Mouse (Mus musculus) frontal cortex, postnatal 25 days (tissue): ENCODE measurements around the gene Hes5.

ENCODE experiments used
- DNase-seq, 2 experiments: peaks; one replicate each; pipeline ENCODE4 v3.0.0; 2022; ENCODE audit warnings: low spot score in 2 of 2

Hes5 gene

DNA sequence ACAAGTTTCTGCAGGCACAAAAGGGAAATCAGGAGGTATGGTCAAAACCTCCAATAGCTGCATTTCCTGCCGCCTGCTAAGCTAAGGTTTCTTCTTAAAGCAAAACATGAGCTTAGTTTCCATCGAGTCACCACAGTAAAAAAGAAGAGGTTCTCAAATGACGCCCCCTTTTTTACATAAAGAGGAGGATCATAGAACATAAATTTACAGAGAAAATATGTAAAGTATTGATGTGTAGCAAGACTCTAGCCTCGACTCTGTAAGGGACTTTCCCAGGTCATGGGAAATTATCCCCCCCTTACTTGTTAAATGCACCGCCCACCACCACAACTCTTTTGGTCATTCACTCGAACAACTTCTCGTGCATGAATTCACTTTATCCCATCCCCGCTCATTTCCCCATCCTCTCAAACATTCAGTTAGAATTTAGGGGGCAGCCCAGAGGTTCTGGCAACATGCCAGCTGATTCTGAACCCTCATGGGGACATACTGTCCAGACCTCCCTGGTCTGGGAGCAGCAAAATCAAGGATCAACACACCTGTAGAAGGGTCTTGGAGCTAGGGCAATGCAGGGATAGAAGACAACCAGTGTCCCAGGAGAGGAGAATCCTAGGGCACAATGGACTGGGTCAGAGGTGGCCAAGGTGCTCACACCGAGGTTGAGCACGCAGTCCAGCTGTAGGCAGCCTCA, 17.9 kb upstream of the Hes5 start:
- DNase-seq = no peak

- DNase-seq = no peak
Observed at GRCm38 (mm10) chr4:154943323-154944039, 17.2 kb upstream of the Hes5 start.

- DNase-seq = peak in 1 of 2 experiments; percentile 60
Observed at GRCm38 (mm10) chr4:154944121-154944590, 16.6 kb upstream of the Hes5 start.

GRCm38 (mm10) chr4:154946319-154946718, 14.4 kb upstream of the Hes5 start:
- peak in 1 of 2 experiments; percentile 56 for DNase-seq

GRCm38 (mm10) chr4:154948066-154948939, 12.4 kb upstream of the Hes5 start:
- DNase-seq = no peak

DNA sequence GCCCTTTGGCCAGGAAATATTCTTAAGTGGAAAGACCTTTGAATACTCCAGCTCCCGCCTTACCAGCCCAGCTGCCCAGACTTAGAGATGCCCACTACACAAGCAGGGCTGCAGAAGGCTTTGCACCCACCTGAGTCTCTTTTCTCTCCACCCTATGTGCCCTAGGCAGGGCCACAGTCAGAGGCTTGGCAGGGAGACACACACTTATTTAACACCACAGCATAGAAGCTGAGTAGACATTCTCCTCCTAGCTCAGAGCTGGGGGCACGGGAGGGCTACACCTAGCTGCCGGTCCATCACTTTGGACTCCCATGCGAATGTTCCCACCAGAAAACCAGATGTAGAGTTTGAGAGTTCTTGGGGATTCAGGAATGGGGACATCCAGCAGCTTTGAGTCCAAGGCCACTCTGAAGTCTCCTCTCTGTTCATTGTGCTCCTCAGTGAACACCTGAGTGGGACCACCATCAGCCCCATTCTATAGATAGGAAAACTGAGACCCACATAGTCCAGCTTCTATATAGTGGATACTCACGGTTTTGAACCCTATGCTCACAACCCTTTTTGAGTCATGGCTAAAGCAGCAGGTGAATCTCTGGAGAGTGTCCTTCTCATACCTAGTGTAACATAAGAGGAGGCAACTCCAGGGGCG, 11.7 kb upstream of the Hes5 start:
- DNase-seq = no peak

DNA sequence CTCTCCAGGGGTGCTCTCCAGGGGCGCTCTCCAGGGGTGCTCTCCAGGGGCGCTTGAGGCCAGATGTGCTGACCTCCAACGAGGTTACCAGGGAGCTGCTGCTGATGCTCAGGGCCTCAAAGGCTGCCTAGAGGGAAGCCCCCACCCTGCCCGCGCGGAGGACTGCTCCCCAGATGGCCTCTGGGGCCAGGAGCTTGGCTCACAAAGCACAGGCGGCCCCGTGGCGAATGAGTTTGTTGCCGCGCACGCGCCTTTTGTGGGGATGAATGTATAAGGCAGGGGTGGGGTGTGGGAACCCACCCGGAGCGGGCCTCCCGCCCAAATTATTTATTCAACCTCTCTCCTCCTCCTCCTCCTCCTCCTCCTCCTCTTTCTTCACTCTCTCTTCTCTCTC, 11.1 kb upstream of the Hes5 start:
- DNase-seq = no peak

GRCm38 (mm10) chr4:154952461-154953241, 8.1 kb upstream of the Hes5 start:
- no peak for DNase-seq

DNA sequence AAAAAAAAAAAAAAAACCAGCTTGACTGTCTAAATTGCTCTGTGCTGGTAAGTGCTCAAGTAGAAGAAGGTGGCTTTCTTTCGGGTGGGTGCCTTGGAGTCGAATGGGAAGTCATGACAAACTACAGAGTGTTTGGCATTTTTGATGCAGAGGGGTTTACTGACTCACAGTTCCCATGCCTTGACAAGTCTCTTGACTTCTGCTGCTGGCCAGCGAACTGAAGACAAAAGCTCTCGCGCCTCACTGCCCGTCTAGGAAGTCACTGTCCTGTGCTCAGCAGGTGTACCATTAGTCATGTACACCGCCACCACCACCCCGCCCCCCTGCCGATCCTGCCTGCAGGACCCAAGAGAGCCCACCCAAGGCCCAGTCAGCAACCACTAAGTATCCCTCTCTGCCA, 4.1 kb upstream of the Hes5 start:
- no peak for DNase-seq

DNA sequence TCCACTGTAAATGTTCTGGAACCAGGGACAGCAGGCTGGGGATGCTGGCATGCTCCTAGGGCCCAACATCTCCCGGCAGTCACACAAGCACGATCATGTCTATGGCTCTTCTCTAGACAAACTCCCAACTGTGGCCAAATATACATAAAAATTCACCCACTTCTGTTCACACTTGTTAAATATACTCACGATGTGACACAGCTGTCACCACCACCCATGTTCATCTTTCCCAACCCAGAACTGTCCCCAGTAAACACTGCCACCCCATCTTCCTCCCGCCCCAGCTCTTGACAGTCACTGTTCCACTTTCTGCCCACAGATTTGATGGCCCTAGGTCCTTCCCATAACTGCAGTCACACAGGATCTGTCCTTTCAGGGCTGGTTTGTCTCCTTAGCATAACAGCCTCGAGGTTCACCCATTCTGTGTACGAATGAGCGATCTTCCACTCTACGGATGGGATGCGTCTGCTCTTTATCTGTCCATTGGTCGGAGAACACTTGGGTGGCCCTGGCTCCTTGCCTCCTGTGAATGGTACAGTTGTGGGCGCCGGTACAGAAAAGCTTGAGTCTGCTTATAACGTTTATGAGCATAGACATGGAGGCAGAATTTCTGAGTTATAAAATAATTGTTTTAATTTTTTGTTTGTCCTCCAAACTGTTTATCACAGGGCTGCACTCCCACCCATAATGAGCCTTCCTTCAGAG, 3.3 kb upstream of the Hes5 start:
- peak in 1 of 2 experiments; percentile 53 for DNase-seq

GRCm38 (mm10) chr4:154958171-154958570, 2.6 kb upstream of the Hes5 start:
- no peak for DNase-seq

GRCm38 (mm10) chr4:154958621-154959020, 2.1 kb upstream of the Hes5 start:
- DNase-seq = no peak

DNA sequence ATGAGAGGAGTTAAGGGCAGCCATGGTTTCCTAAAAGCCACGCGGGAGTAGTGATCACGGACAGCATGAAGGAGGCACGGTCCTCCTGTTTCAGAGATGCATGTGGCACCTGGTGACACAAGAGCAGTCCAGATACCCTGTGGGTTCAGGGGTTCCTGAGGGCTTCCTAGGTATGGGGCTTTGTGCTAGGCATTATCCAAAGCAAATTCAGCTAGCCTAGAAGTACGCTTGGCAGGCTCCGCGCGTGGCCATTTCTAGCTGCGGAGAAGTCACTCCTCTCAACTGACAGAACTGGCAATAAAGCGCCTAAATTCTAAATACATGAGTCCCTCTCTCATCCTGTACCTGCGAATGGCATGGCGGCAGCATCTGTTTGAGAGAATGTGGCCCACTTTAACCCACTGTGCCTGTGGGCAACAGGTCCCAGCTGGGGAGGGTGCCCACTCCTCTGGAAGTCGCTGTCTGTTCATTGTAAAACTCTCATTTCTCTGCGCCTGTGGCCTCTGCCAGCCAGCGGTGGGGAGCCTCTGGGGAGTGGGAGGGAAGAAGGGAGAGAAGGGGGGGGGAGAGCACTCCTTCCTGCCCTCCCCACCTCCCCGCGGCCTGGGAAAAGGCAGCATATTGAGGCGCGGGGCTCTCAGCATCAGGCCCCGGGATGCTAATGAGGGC, 568 bp upstream of the Hes5 start:
- DNase-seq = no peak

DNA sequence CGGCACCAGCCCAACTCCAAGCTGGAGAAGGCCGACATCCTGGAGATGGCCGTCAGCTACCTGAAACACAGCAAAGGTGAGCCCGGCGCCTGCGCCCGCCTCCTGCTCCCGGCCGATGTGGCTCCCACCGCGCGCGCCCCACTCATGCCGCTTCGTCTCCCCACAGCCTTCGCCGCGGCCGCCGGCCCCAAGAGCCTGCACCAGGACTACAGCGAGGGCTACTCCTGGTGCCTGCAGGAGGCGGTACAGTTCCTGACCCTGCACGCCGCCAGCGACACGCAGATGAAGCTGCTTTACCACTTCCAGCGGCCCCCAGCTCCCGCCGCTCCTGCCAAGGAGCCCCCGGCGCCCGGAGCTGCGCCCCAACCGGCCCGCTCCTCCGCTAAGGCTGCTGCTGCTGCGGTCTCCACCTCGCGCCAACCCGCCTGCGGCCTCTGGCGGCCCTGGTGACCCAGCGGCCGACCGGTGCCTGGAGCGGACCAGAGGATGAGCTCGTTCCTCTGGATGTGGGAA, 559 bp downstream of the Hes5 start:
- no peak for DNase-seq

DNA sequence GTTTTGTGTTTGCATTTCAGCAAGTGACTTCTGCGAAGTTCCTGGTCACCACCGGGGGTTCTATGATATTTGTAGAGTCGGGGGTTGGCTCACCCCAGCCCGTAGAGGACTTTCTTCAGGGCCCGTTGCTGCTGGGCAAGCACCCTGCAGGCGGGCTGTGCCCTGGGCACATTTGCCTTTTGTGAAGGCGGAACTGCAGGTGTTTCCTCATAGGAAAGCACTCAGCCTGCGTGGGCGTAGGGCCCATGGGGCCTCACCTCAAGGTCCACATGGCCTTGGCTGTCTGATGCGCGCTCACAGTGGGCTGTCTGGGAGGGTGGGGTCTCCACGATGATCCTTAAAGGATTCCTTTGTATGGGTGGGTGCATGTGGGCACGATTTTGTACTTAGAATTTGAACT, 1.2 kb downstream of the Hes5 start:
- no peak for DNase-seq

DNA sequence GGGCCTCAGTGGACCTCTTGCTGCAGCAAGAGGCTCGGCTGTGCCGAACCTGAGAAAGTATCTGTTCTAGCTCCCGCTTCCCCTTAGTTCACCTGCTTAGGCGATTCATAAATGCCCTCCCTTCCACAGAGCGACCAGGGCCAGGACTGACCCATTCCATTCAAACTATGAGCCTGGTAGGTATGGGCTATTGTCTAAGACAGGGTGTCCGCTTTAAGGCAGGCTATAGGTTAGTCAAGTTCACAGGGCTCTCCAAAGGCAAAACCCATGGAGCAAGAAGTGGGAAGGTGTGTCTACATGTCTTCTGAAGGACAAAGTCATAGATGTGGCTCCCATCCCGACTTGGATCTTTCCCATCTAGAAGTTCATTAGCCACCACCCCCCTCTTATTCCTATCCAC, 2.0 kb downstream of the Hes5 start:
- no peak for DNase-seq

DNA sequence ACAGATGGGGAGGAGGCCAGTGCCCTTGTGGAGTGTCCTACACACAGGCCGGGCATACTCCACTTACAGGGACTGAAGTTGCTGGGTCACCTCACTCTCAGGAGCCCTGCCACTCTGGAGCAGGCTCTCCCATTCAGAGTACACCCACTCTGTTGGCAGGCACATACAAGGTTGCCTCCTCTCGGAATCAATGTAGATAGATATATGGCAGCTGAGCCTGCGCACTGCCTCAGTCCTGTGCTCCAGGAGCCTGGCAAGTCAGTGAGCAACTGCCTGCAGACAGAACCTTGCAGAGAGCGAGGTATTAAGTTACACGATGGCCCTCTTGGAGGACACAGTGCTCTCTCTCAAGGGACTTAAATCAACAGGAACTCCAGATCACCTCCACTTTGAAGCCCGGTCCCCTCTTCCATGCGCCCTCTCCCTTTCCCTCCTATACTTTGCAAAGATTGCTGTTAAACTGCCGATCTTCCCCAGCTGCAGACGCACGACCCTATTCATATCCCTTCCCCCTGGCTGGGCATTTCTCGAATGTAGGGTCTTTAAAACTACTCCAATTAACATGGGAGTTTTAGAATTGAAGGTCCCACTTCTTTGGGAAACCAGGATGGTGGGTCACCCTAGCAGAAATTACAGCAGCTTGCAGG, 2.6 kb downstream of the Hes5 start:
- DNase-seq = no peak

- peak; percentile 85 to 87 for DNase-seq
Observed at GRCm38 (mm10) chr4:154963901-154964580, 3.3 kb downstream of the Hes5 start, which contains the start of gene Pank4. Pank4 (plus strand) TSS chr4:154964123.
